ENCODE assay signal across 14 mouse cellular contexts in genomic region chr5:74765061-74765767, GRCm38 (mm10).
DNase-seq lines count a peak whose midpoint lies in the region; ATAC-seq and TF ChIP-seq lines count a peak whose summit lies in the region.
"Had no signal": no experiment of that assay in that cellular context is flagged by ENCODE, and none has a peak within 500 bp of the region (broad histone marks: within the 10 kb centered on the region; RNA-seq: fewer than 3 reads in every experiment).

No protein-coding gene starts in this region.

- no peak for ATAC-seq in forebrain, postnatal 0 days
- ATAC-seq in forebrain, embryonic 11.5 days (replicated peaks; ENCODE audit: low FRiP score), result no peak
- ATAC-seq in lung, embryonic 15.5 days (ENCODE audit: borderline replicate concordance, extremely low read depth, low FRiP score, low TSS enrichment), result peak; percentile 83
- ATAC-seq in embryonic facial prominence, embryonic 15.5 days (ENCODE audit: insufficient number of reproducible peaks, low FRiP score, low TSS enrichment, low read depth), result no peak
- no peak for ATAC-seq in liver, embryonic 11.5 days (replicated peaks; ENCODE audit: low FRiP score)

- H3K9ac ChIP-seq in forebrain, postnatal 0 days, result peak overlapping the region; percentile 14; the same call in 1 of the 2 replicates
- no peak overlapping the region for H3K9ac ChIP-seq in forebrain, embryonic 11.5 days (ENCODE audit: low read length)
- no peak overlapping the region for H3K9ac ChIP-seq in lung, embryonic 15.5 days
- no peak overlapping the region for H3K9ac ChIP-seq in embryonic facial prominence, embryonic 15.5 days
- H3K9ac ChIP-seq in liver, embryonic 11.5 days (ENCODE audit: low read depth, low read length), result no peak overlapping the region
- H3K9ac ChIP-seq: heart, embryonic 15.5 days; liver, embryonic 14.5 days; midbrain, embryonic 12.5 days had no signal

- peak; percentile 11 for DNase-seq in forebrain, postnatal 0 days
- no peak for DNase-seq in forebrain, embryonic 11.5 days (ENCODE audit: low spot score)
- no peak for DNase-seq in lung, adult 18-20 months
- DNase-seq in NIH3T3 (ENCODE audit: low read depth), result peak; percentile 65
- no peak for DNase-seq in spleen, postnatal 36 days (ENCODE audit: low spot score in 2 of 2)
- no peak for DNase-seq in liver, embryonic 11.5 days (ENCODE audit: low spot score)
- DNase-seq: adrenal gland, postnatal 10 days; gastrocnemius, adult 2 months; right cerebral cortex, postnatal 4 days had no signal

- no peak for TF ChIP-seq CTCF in forebrain, postnatal 0 days (IDR thresholded peaks at IDR 0.05; ENCODE audit: low read depth)

- 24% methylated on average over 9 of the region's 9 CpGs for WGBS in forebrain, postnatal 0 days
- 61% methylated on average over 9 of the region's 9 CpGs for WGBS in forebrain, embryonic 11.5 days
- WGBS in lung, embryonic 15.5 days, result 35% methylated on average over 9 of the region's 9 CpGs
- 28% methylated on average over 9 of the region's 9 CpGs for WGBS in embryonic facial prominence, embryonic 15.5 days
- 73% methylated on average over 9 of the region's 9 CpGs for WGBS in liver, embryonic 11.5 days

- no peak overlapping the region for H3K4me3 ChIP-seq in forebrain, postnatal 0 days (ENCODE audit: low read depth, low read length)
- no peak overlapping the region for H3K4me3 ChIP-seq in forebrain, embryonic 11.5 days (ENCODE audit: low read depth, low read length)
- H3K4me3 ChIP-seq in lung, embryonic 15.5 days, result no peak overlapping the region
- no peak overlapping the region for H3K4me3 ChIP-seq in embryonic facial prominence, embryonic 15.5 days (replicated peaks)
- no peak overlapping the region for H3K4me3 ChIP-seq in liver, embryonic 11.5 days (ENCODE audit: low read depth, low read length)
- H3K4me3 ChIP-seq: gastrocnemius, adult 2 months; heart, embryonic 15.5 days; midbrain, embryonic 12.5 days had no signal

- no peaks in the 10 kb centered on the region for H3K9me3 ChIP-seq in forebrain, postnatal 0 days (ENCODE audit: low read length)
- no peaks in the 10 kb centered on the region for H3K9me3 ChIP-seq in forebrain, embryonic 11.5 days (ENCODE audit: control insufficient read depth, low read length)
- no peaks in the 10 kb centered on the region for H3K9me3 ChIP-seq in lung, embryonic 15.5 days
- H3K9me3 ChIP-seq in embryonic facial prominence, embryonic 15.5 days (replicated peaks), result no peaks in the 10 kb centered on the region
- no peaks in the 10 kb centered on the region for H3K9me3 ChIP-seq in liver, embryonic 11.5 days (ENCODE audit: control insufficient read depth, low read length)
- H3K9me3 ChIP-seq: heart, embryonic 15.5 days; midbrain, embryonic 12.5 days had no signal

- H3K4me2 ChIP-seq in forebrain, postnatal 0 days (ENCODE audit: low read depth), result no peak overlapping the region
- H3K4me2 ChIP-seq in forebrain, embryonic 11.5 days (ENCODE audit: low read depth, low read length, severe bottlenecking), result no peak overlapping the region
- no peak overlapping the region for H3K4me2 ChIP-seq in lung, embryonic 15.5 days
- H3K4me2 ChIP-seq in embryonic facial prominence, embryonic 15.5 days (replicated peaks), result no peak overlapping the region
- no peak overlapping the region for H3K4me2 ChIP-seq in liver, embryonic 11.5 days
- H3K4me2 ChIP-seq: heart, embryonic 15.5 days; midbrain, embryonic 12.5 days had no signal

- no peaks in the 10 kb centered on the region for H3K36me3 ChIP-seq in forebrain, postnatal 0 days (ENCODE audit: insufficient read depth)
- H3K36me3 ChIP-seq in forebrain, embryonic 11.5 days (ENCODE audit: control insufficient read depth, insufficient read depth, low read length), result no peaks in the 10 kb centered on the region
- no peaks in the 10 kb centered on the region for H3K36me3 ChIP-seq in lung, embryonic 15.5 days
- H3K36me3 ChIP-seq in embryonic facial prominence, embryonic 15.5 days, result no peaks in the 10 kb centered on the region
- no peaks in the 10 kb centered on the region for H3K36me3 ChIP-seq in liver, embryonic 11.5 days (ENCODE audit: control insufficient read depth, insufficient read depth, low read length)
- H3K36me3 ChIP-seq: heart, embryonic 15.5 days; midbrain, embryonic 12.5 days had no signal

- H3K27ac ChIP-seq in forebrain, postnatal 0 days (ENCODE audit: low read depth, low read length), result no peak overlapping the region
- no peak overlapping the region for H3K27ac ChIP-seq in forebrain, embryonic 11.5 days (ENCODE audit: low read depth, low read length)
- peak overlapping the region; percentile 81 for H3K27ac ChIP-seq in lung, embryonic 15.5 days
- peak overlapping the region; percentile 28; the same call in 1 of the 2 replicates for H3K27ac ChIP-seq in embryonic facial prominence, embryonic 15.5 days (replicated peaks)
- H3K27ac ChIP-seq in liver, embryonic 11.5 days (ENCODE audit: low read depth, low read length), result no peak overlapping the region
- H3K27ac ChIP-seq: gastrocnemius, adult 2 months; heart, embryonic 15.5 days; liver, embryonic 14.5 days; midbrain, embryonic 12.5 days had no signal

- H3K27me3 ChIP-seq in forebrain, postnatal 0 days (ENCODE audit: insufficient read depth, low read length), result no peaks in the 10 kb centered on the region
- no peaks in the 10 kb centered on the region for H3K27me3 ChIP-seq in forebrain, embryonic 11.5 days (ENCODE audit: control insufficient read depth, insufficient read depth, low read length)
- H3K27me3 ChIP-seq in lung, embryonic 15.5 days, result no peaks in the 10 kb centered on the region
- H3K27me3 ChIP-seq in embryonic facial prominence, embryonic 15.5 days, result no peaks in the 10 kb centered on the region
- H3K27me3 ChIP-seq in liver, embryonic 11.5 days (replicated peaks; ENCODE audit: control insufficient read depth, insufficient read depth, low read length), result no peaks in the 10 kb centered on the region
- H3K27me3 ChIP-seq: heart, embryonic 15.5 days had no signal

- 0 out of 2 replicates have a peak, but pooled peaks cover 5% of the 10 kb centered on the region for H3K4me1 ChIP-seq in forebrain, postnatal 0 days (ENCODE audit: insufficient read depth)
- H3K4me1 ChIP-seq in forebrain, embryonic 11.5 days (replicated peaks; ENCODE audit: control insufficient read depth, insufficient read depth, low read length), result no peaks in the 10 kb centered on the region
- H3K4me1 ChIP-seq in lung, embryonic 15.5 days, result peaks cover 35% of the 10 kb centered on the region
- H3K4me1 ChIP-seq in embryonic facial prominence, embryonic 15.5 days, result peaks cover 9% of the 10 kb centered on the region; the same call in 1 of the 2 replicates
- H3K4me1 ChIP-seq in liver, embryonic 11.5 days (replicated peaks; ENCODE audit: control insufficient read depth, insufficient read depth, low read length), result no peaks in the 10 kb centered on the region

Comparison
In these comparisons a context has a peak if more than half of its experiments do, and no peak if none do; other contexts are left out.
1. DNase-seq: peak in forebrain, postnatal 0 days (single experiment) and NIH3T3 (single experiment); none in forebrain, embryonic 11.5 days (single experiment), lung, adult 18-20 months (0 of 2), spleen, postnatal 36 days (0 of 2) and liver, embryonic 11.5 days (single experiment).
2. H3K27ac ChIP-seq: peak in lung, embryonic 15.5 days (single experiment) and embryonic facial prominence, embryonic 15.5 days (single experiment); none in forebrain, postnatal 0 days (single experiment), forebrain, embryonic 11.5 days (single experiment) and liver, embryonic 11.5 days (single experiment).